Mouse (Mus musculus) T-helper 17 cell (primary cell): Measurements from ENCODE around the gene Mrps26.

Experiments
- in situ Hi-C, 2 experiments: fragments of 300-600 bp; cut with MboI, MseI; formaldehyde crosslinking; loops; 1 replicate in 1 of 2; 2 replicates in 1 of 2; pipeline ENCODE4 v1.15.1; 2025; ENCODE audit warnings: high pct_unique_total_duplicates in 2 of 2

Gene Mrps26

GRCm38 (mm10) chr2:130574960-130575359 lies 11.4 kb downstream of the Mrps26 start:
- in situ Hi-C loops: loop anchor here (5.0 kb wide), 2 partner anchors 92 to 293 kb away; partner anchors contain the start of genes Idh3b (in 1 of the 2) and Itpa (in 1 of the 2)

GRCm38 (mm10) chr2:130575873-130576272 lies 12.3 kb downstream of the Mrps26 start, which contains the start of gene Oxt:
Oxt (plus strand) TSS chr2:130576173.
- in situ Hi-C loops: loop anchor here in 1 of 2 experiments (5.0 kb wide), 1 partner anchor 91 kb away; the partner anchor contains the start of gene Itpa

- in situ Hi-C loops: loop anchor here in 1 of 2 experiments (5.0 kb wide), 1 partner anchor 91 kb away; the partner anchor contains the start of gene Itpa
Observed at GRCm38 (mm10) chr2:130576564-130576963, 13.0 kb downstream of the Mrps26 start.

GRCm38 (mm10) chr2:130577021-130577420 lies 13.5 kb downstream of the Mrps26 start:
- in situ Hi-C loops: loop anchor here in 1 of 2 experiments (5.0 kb wide), 1 partner anchor 90 kb away; the partner anchor contains the start of gene Itpa

- in situ Hi-C loops: loop anchor here in 1 of 2 experiments (5.0 kb wide), 1 partner anchor 90 kb away; the partner anchor contains the start of gene Itpa
Observed at GRCm38 (mm10) chr2:130577632-130578031, 14.1 kb downstream of the Mrps26 start.

- in situ Hi-C loops: loop anchor here in 1 of 2 experiments (5.0 kb wide), 1 partner anchor 89 kb away; the partner anchor contains the start of gene Itpa
Observed at GRCm38 (mm10) chr2:130578148-130578547, 14.6 kb downstream of the Mrps26 start.

- in situ Hi-C loops: loop anchor here in 1 of 2 experiments (5.0 kb wide), 1 partner anchor 88 kb away; the partner anchor contains the start of gene Itpa
Observed at GRCm38 (mm10) chr2:130579791-130580190, 16.2 kb downstream of the Mrps26 start.

- in situ Hi-C loops: no loop called here
Observed at GRCm38 (mm10) chr2:130581201-130581600, 17.7 kb downstream of the Mrps26 start.

- in situ Hi-C loops: no loop called here
Observed at GRCm38 (mm10) chr2:130582552-130582951, 19.0 kb downstream of the Mrps26 start, which contains the start of gene Avp. Avp (minus strand) TSS chr2:130582554.

- in situ Hi-C loops: no loop called here
Observed at GRCm38 (mm10) chr2:130583902-130584560, 20.5 kb downstream of the Mrps26 start.

GRCm38 (mm10) chr2:130586016-130586415 lies 22.5 kb downstream of the Mrps26 start:
- in situ Hi-C loops: no loop called here

- in situ Hi-C loops: no loop called here
Observed at GRCm38 (mm10) chr2:130588373-130588772, 24.8 kb downstream of the Mrps26 start.

GRCm38 (mm10) chr2:130589157-130589556 lies 25.6 kb downstream of the Mrps26 start:
- in situ Hi-C loops: no loop called here

- in situ Hi-C loops: no loop called here
Observed at GRCm38 (mm10) chr2:130589761-130590160, 26.2 kb downstream of the Mrps26 start.

- in situ Hi-C loops: no loop called here
Observed at GRCm38 (mm10) chr2:130591016-130591415, 27.5 kb downstream of the Mrps26 start.

GRCm38 (mm10) chr2:130595596-130595995 lies 32.1 kb downstream of the Mrps26 start:
- in situ Hi-C loops: no loop called here

- in situ Hi-C loops: no loop called here
Observed at GRCm38 (mm10) chr2:130597601-130598010, 34.1 kb downstream of the Mrps26 start.

GRCm38 (mm10) chr2:130598399-130598798 lies 34.9 kb downstream of the Mrps26 start:
- in situ Hi-C loops: no loop called here

- in situ Hi-C loops: loop anchor here in 1 of 2 experiments (10.0 kb wide), 1 partner anchor 1563 kb away; no protein-coding TSS in a partner anchor
Observed at GRCm38 (mm10) chr2:130602195-130602594, 38.7 kb downstream of the Mrps26 start.

- in situ Hi-C loops: loop anchor here in 1 of 2 experiments (10.0 kb wide), 1 partner anchor 152 kb away; no protein-coding TSS in a partner anchor
Observed at GRCm38 (mm10) chr2:130613091-130613490, 49.5 kb downstream of the Mrps26 start.
